Mouse (Mus musculus) liver, adult 2 months (tissue): ENCODE data around the gene Slc12a8. TPM values are rescaled to one million over a fixed set of nuclear protein-coding genes. Genes with fewer than 3 reads are reported as not detected.

Experiments used
- DNase-seq: peaks from one replicate; pipeline ENCODE4 v3.0.0-alpha.2; 2011; ENCODE audit warnings: low read depth, low spot score; ENCODE audit errors: extremely low read depth
- H3K27ac ChIP-seq: fragments of 200-500 bp; replicated peaks from 2 replicates; pipeline ENCODE4 v1.5.1; 2012; ENCODE audit warnings: low read depth, mild to moderate bottlenecking, control low read depth, inconsistent platforms, low read length; ENCODE audit not compliant: insufficient read depth
- H3K27me3 ChIP-seq: fragments of 200-500 bp; 2 replicates; pipeline ENCODE4 v1.6.1; 2012; ENCODE audit warnings: mild to moderate bottlenecking, moderate library complexity, low read length, inconsistent platforms; ENCODE audit not compliant: control insufficient read depth, insufficient read depth
- H3K36me3 ChIP-seq: fragments of 200-500 bp; 2 replicates; pipeline ENCODE4 v1.6.1; 2012; ENCODE audit warnings: low read length, inconsistent platforms; ENCODE audit not compliant: control insufficient read depth, insufficient read depth
- H3K4me1 ChIP-seq: fragments of 200-500 bp; 2 replicates; pipeline ENCODE4 v1.6.1; 2011; ENCODE audit warnings: low read length; ENCODE audit not compliant: control insufficient read depth, insufficient read depth
- H3K4me3 ChIP-seq: fragments of 200-500 bp; 2 replicates; pipeline ENCODE4 v1.5.1; 2011; ENCODE audit warnings: low read depth, mild to moderate bottlenecking, control low read depth, low read length, moderate library complexity; ENCODE audit not compliant: insufficient read depth
- H3K79me2 ChIP-seq: fragments of 200-500 bp; 2 replicates; pipeline ENCODE4 v1.6.1; 2012; ENCODE audit warnings: inconsistent platforms, mild to moderate bottlenecking, low read length, moderate library complexity; ENCODE audit not compliant: control insufficient read depth, insufficient read depth
- H3K9ac ChIP-seq: fragments of 200-500 bp; 2 replicates; pipeline ENCODE4 v1.6.1; 2012; ENCODE audit warnings: low read depth, mild to moderate bottlenecking, control low read depth, inconsistent platforms, low read length
- CTCF ChIP-seq: fragments of 200-500 bp; IDR thresholded peaks from 2 replicates; pipeline ENCODE4 v1.5.1; 2011; ENCODE audit warnings: low read depth, low read length, control low read depth
- POLR2A ChIP-seq: fragments of 200-500 bp; IDR thresholded peaks from 2 replicates; pipeline ENCODE4 v1.6.1; 2011; ENCODE audit warnings: low read length, control low read depth; ENCODE audit not compliant: insufficient read depth; ENCODE audit errors: extremely low read depth
- WGBS: fragments of 180-500 bp; shearing (Covaris S2); methylation state at CpG from one replicate; pipeline ENCODE4 v1.1.7; 2018; 5-methylcytosine and 5-hydroxymethylcytosine counted together
- polyA plus RNA-seq: library from polyadenylated mRNA; depleted of rRNA; stranded (reverse); fragments of >200 nt; gene quantifications from 2 replicates; pipeline ENCODE4 v1.2.3, GENCODE M21; 2012
- total RNA-seq: library from RNA; depleted of rRNA; stranded (reverse); fragments of >200 nt; gene quantifications from 2 replicates; pipeline ENCODE4 v1.2.3, GENCODE M21; 2014

The Slc12a8 gene
- total and polyA plus RNA-seq, 2 experiments = 0.09 to 0.32 TPM

GRCm38 (mm10) chr16:33553689-33554342 is 36.7 kb downstream of the Slc12a8 start:
- TF ChIP-seq POLR2A (no peak), CTCF (no peak)
- Histone ChIP-seq H3K36me3 (no peaks in the 10 kb centered on the region), H3K9ac (no peak overlapping the region), H3K4me3 (no peak overlapping the region), H3K4me1 (no peaks in the 10 kb centered on the region), H3K79me2 (no peaks in the 10 kb centered on the region), H3K27ac (no peak overlapping the region), H3K27me3 (no peaks in the 10 kb centered on the region)
- WGBS = 87% methylated on average over 9 of the region's 9 CpGs
- DNase-seq = no peak

GRCm38 (mm10) chr16:33558121-33558520 is 41.0 kb downstream of the Slc12a8 start:
- Histone ChIP-seq H3K9ac (no peak overlapping the region), H3K4me1 (peaks cover 2% of the 10 kb centered on the region), H3K79me2 (no peaks in the 10 kb centered on the region), H3K27me3 (no peaks in the 10 kb centered on the region), H3K27ac (no peak overlapping the region), H3K4me3 (no peak overlapping the region), H3K36me3 (no peaks in the 10 kb centered on the region)
- 90% methylated on average over 12 of the region's 12 CpGs for WGBS
- DNase-seq = no peak
- TF ChIP-seq CTCF (no peak), POLR2A (no peak)

- Histone ChIP-seq H3K79me2 (no peaks in the 10 kb centered on the region), H3K36me3 (no peaks in the 10 kb centered on the region), H3K4me1 (peaks cover 2% of the 10 kb centered on the region), H3K27ac (no peak overlapping the region), H3K27me3 (no peaks in the 10 kb centered on the region), H3K9ac (no peak overlapping the region), H3K4me3 (no peak overlapping the region)
- TF ChIP-seq CTCF (peak; percentile 83), POLR2A (no peak)
- DNase-seq = peak; percentile 43
- WGBS = 12% methylated on average over 6 of the region's 6 CpGs
Observed at GRCm38 (mm10) chr16:33560281-33560680, 43.2 kb downstream of the Slc12a8 start.

- Histone ChIP-seq H3K4me1 (peaks cover 2% of the 10 kb centered on the region), H3K27me3 (no peaks in the 10 kb centered on the region), H3K27ac (no peak overlapping the region), H3K9ac (no peak overlapping the region), H3K36me3 (no peaks in the 10 kb centered on the region), H3K79me2 (no peaks in the 10 kb centered on the region), H3K4me3 (no peak overlapping the region)
- no peak for TF ChIP-seq CTCF
- no peak for TF ChIP-seq POLR2A
- DNase-seq = peak; percentile 61
- WGBS = 70% methylated on average over 12 of the region's 12 CpGs
Observed at GRCm38 (mm10) chr16:33561308-33562009, 44.3 kb downstream of the Slc12a8 start.

GRCm38 (mm10) chr16:33562874-33563537 is 45.9 kb downstream of the Slc12a8 start:
- Histone ChIP-seq H3K79me2 (no peaks in the 10 kb centered on the region), H3K36me3 (no peaks in the 10 kb centered on the region), H3K27ac (peak overlapping the region; percentile 5; the same call in 1 of the 2 replicates), H3K4me3 (no peak overlapping the region), H3K9ac (no peak overlapping the region), H3K4me1 (peaks cover 4% of the 10 kb centered on the region), H3K27me3 (no peaks in the 10 kb centered on the region)
- WGBS = 73% methylated on average over 12 of the region's 12 CpGs
- TF ChIP-seq CTCF (no peak), POLR2A (no peak)
- no peak for DNase-seq

GRCm38 (mm10) chr16:33563538-33564013 is 46.4 kb downstream of the Slc12a8 start:
- DNase-seq = no peak

More at GRCm38 (mm10) chr16:33563538-33564013, 46.4 kb downstream of the Slc12a8 start:
- 68% methylated on average over 5 of the region's 5 CpGs for WGBS
- Histone ChIP-seq H3K27me3 (no peaks in the 10 kb centered on the region), H3K79me2 (no peaks in the 10 kb centered on the region), H3K4me1 (peaks cover 4% of the 10 kb centered on the region), H3K27ac (no peak overlapping the region), H3K4me3 (no peak overlapping the region), H3K9ac (no peak overlapping the region), H3K36me3 (no peaks in the 10 kb centered on the region)
- TF ChIP-seq CTCF = no peak
- no peak for TF ChIP-seq POLR2A
